In genomic region chr11:4986695-4987486, GRCm38 (mm10) we compare ENCODE assay signal across 8 mouse cellular contexts. TPM values are rescaled to one million over a fixed set of nuclear protein-coding genes. Genes with fewer than 3 reads are reported as not detected.
DNase-seq lines count a peak whose midpoint lies in the region; ATAC-seq lines count a peak whose summit lies in the region.

Ap1b1 (plus strand) TSS chr11:4986824.

- peak within 1 kb of the TSS; percentile 61 for H3K4me2 ChIP-seq in intestine, embryonic 14.5 days (ENCODE audit: low read length)

- peaks cover 7% of the 10 kb centered on the region for H3K4me1 ChIP-seq in intestine, embryonic 14.5 days (replicated peaks; ENCODE audit: control insufficient read depth, insufficient read depth, low read length)

- no peaks in the 10 kb centered on the region for H3K9me3 ChIP-seq in intestine, embryonic 14.5 days (ENCODE audit: control insufficient read depth, low read length)

- peak within 1 kb of the TSS; percentile 60 for H3K4me3 ChIP-seq in intestine, embryonic 14.5 days (ENCODE audit: low read depth, low read length)

- 1% methylated on average over 61 of the region's 62 CpGs for WGBS in intestine, embryonic 14.5 days

- no peaks in the 10 kb centered on the region for H3K36me3 ChIP-seq in intestine, embryonic 14.5 days (ENCODE audit: control insufficient read depth, insufficient read depth, low read length)

- intact Hi-C loops in left cerebral cortex, postnatal 10 days (cut with DNase I), result no loop called here

- peak within 1 kb of the TSS; percentile 60 for H3K9ac ChIP-seq in intestine, embryonic 14.5 days (ENCODE audit: low read length)

- no peak within 1 kb of the TSS for H3K27ac ChIP-seq in intestine, embryonic 14.5 days (ENCODE audit: low read depth)

- peak; percentile 96 for DNase-seq in adrenal gland, adult 2 months
- peak; percentile 97 for DNase-seq in embryo, embryonic 11 days
- DNase-seq in gastrocnemius, postnatal 25 days, result peak; percentile 89
- DNase-seq in intestine, embryonic 14.5 days (ENCODE audit: low spot score), result peak; percentile 96
- peak; percentile 75 to 93 for DNase-seq in left cerebral cortex, postnatal 10 days (ENCODE audit: extremely low spot score in 1 of 2, low spot score in 2 of 2)
- DNase-seq in right cerebral cortex, postnatal 10 days (ENCODE audit: low spot score in 2 of 2), result peak; percentile 91 to 92
- DNase-seq in urinary bladder, postnatal 14 days (ENCODE audit: low spot score), result peak; percentile 93

- H3K27me3 ChIP-seq in intestine, embryonic 14.5 days (replicated peaks; ENCODE audit: control insufficient read depth, insufficient read depth, low read length), result no peaks in the 10 kb centered on the region

- ATAC-seq in intestine, embryonic 14.5 days (replicated peaks; ENCODE audit: low FRiP score, low TSS enrichment, low read depth), result peak; percentile 95
- ATAC-seq in megakaryocyte progenitor cell, adult 5-6 weeks (replicated peaks; ENCODE audit: poor library complexity), result peak; percentile 94

RNA-seq across cellular contexts. Expression of gene Ap1b1, which starts in this region (rescaled TPM):
- total RNA-seq in adrenal gland, adult 2 months (2021), result 10 to 100 TPM; 59.0 to 78.0 TPM
- polyA plus RNA-seq in adrenal gland, adult 2 months (2012; rRNA removed), result 68.2 and 111 TPM in 2 replicates
- total RNA-seq in gastrocnemius, postnatal 25 days (2021), result 10 to 100 TPM; 31.0 to 36.4 TPM
- 56.0 and 58.9 TPM in 2 replicates for polyA plus RNA-seq in intestine, embryonic 14.5 days (2014; fragmentation: Nextera tagmentation; extraction: Ambion mirVana)
- 100 to 1,000 TPM; 118 to 134 TPM for total RNA-seq in left cerebral cortex, postnatal 10 days (2021)
- total RNA-seq in megakaryocyte progenitor cell, adult 5-6 weeks (2015), result 29.3 and 36.5 TPM in 2 replicates
- 39.2 and 41.6 TPM in 2 replicates for total RNA-seq in megakaryocyte progenitor cell, adult 5-6 weeks (2017)
